Mouse (Mus musculus): Measurements from ENCODE around the gene Bmp2k.

DNA sequence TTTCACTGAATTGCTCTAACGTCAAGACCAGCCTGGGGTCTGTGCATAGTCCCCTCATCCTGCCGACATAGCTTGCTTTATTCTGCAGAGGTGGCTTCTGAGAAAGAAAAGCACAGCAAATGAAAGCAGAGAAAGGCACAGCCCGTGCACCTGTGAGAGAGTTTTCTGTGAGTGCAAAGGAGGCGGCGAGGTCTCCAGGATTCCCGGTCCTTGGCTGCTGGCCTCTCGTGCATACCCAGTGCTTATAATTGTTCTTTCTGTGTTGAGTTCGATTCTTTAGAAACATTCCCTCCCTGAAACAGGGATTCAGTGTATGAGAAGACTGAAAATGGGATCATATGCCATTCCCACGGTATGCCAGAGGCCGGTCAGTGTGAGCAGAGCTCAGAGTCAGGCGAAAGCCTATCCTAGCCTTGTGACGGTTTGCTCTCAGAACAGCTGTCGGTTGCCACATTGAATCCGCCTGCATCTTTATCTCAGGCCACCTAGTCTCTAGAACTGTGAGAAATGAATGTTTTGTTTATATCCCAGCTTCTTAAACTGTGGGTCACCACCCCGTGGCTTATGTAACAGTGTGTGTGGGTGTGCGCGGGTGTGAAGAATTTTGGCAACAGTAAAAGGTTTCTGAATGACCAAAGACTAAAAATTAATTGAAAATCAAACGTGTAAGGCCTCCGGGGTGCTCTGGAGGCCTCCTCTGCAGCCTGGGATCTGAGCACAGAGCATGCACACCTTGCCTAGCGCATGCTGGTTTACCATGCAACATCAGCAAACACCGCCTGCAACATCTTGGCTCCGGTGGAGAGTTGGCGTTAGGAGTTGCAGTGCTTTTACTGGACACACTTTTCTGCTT is 6.9 kb downstream of the Bmp2k start:
- no peak for TF ChIP-seq CTCF (IDR thresholded peaks at IDR 0.05; ENCODE audit: low read depth)
- no peak for TF ChIP-seq EP300 (IDR thresholded peaks at IDR 0.05; ENCODE audit: low read depth)
